Mouse (Mus musculus): ENCODE results near the gene Col26a1.

Col26a1 gene

GRCm38 (mm10) chr5:136810539-136811374, 72.3 kb downstream of the Col26a1 start:
- in situ Hi-C loops (cut with MboI, MseI), result loop anchor here (10.0 kb wide), 1 partner anchor 454 kb away; no protein-coding TSS in a partner anchor

GRCm38 (mm10) chr5:136806379-136807056, 76.5 kb downstream of the Col26a1 start:
- in situ Hi-C loops (cut with MboI, MseI), result no loop called here

GRCm38 (mm10) chr5:136805019-136805418, 78.0 kb downstream of the Col26a1 start:
- in situ Hi-C loops (cut with MboI, MseI), result no loop called here

GRCm38 (mm10) chr5:136804246-136804645, 78.8 kb downstream of the Col26a1 start:
- in situ Hi-C loops (cut with MboI, MseI), result no loop called here

GRCm38 (mm10) chr5:136802732-136803131, 80.3 kb downstream of the Col26a1 start:
- in situ Hi-C loops (cut with MboI, MseI), result no loop called here

GRCm38 (mm10) chr5:136796917-136797316, 86.1 kb downstream of the Col26a1 start:
- in situ Hi-C loops (cut with MboI, MseI), result no loop called here

- in situ Hi-C loops (cut with MboI, MseI), result loop anchor here (5.0 kb wide), 1 partner anchor 88 kb away; the partner anchor contains the start of gene Col26a1
Observed at GRCm38 (mm10) chr5:136793807-136794206, 89.2 kb downstream of the Col26a1 start.

- in situ Hi-C loops (cut with MboI, MseI), result loop anchor here (5.0 kb wide), 1 partner anchor 90 kb away; the partner anchor contains the start of gene Col26a1
Observed at GRCm38 (mm10) chr5:136792541-136792940, 90.5 kb downstream of the Col26a1 start.

- in situ Hi-C loops (cut with MboI, MseI), result loop anchor here (5.0 kb wide), 1 partner anchor 91 kb away; the partner anchor contains the start of gene Col26a1
Observed at GRCm38 (mm10) chr5:136791204-136791603, 91.8 kb downstream of the Col26a1 start.

- in situ Hi-C loops (cut with MboI, MseI), result loop anchor here (5.0 kb wide), 1 partner anchor 92 kb away; the partner anchor contains the start of gene Col26a1
Observed at GRCm38 (mm10) chr5:136790570-136791196, 92.3 kb downstream of the Col26a1 start.

GRCm38 (mm10) chr5:136784531-136784930, 98.5 kb downstream of the Col26a1 start:
- in situ Hi-C loops (cut with MboI, MseI), result no loop called here

- in situ Hi-C loops (cut with MboI, MseI), result no loop called here
Observed at GRCm38 (mm10) chr5:136782600-136782999, 100.4 kb downstream of the Col26a1 start.

- in situ Hi-C loops (cut with MboI, MseI), result no loop called here
Observed at GRCm38 (mm10) chr5:136780465-136780864, 102.5 kb downstream of the Col26a1 start.

GRCm38 (mm10) chr5:136779946-136780345, 103.1 kb downstream of the Col26a1 start:
- in situ Hi-C loops (cut with MboI, MseI), result no loop called here

GRCm38 (mm10) chr5:136775548-136775947, 107.5 kb downstream of the Col26a1 start:
- in situ Hi-C loops (cut with MboI, MseI), result no loop called here

- in situ Hi-C loops (cut with MboI, MseI), result no loop called here
Observed at GRCm38 (mm10) chr5:136773044-136774039, 109.7 kb downstream of the Col26a1 start.

GRCm38 (mm10) chr5:136771132-136771531, 111.9 kb downstream of the Col26a1 start:
- in situ Hi-C loops (cut with MboI, MseI), result no loop called here

GRCm38 (mm10) chr5:136767304-136767703, 115.7 kb downstream of the Col26a1 start:
- in situ Hi-C loops (cut with MboI, MseI), result no loop called here

GRCm38 (mm10) chr5:136764157-136764669, 118.8 kb downstream of the Col26a1 start:
- in situ Hi-C loops (cut with MboI, MseI), result no loop called here

- in situ Hi-C loops (cut with MboI, MseI), result no loop called here
Observed at GRCm38 (mm10) chr5:136760345-136760744, 122.7 kb downstream of the Col26a1 start.
